ENCODE assay signal across 9 mouse cellular contexts in the genomic region with DNA sequence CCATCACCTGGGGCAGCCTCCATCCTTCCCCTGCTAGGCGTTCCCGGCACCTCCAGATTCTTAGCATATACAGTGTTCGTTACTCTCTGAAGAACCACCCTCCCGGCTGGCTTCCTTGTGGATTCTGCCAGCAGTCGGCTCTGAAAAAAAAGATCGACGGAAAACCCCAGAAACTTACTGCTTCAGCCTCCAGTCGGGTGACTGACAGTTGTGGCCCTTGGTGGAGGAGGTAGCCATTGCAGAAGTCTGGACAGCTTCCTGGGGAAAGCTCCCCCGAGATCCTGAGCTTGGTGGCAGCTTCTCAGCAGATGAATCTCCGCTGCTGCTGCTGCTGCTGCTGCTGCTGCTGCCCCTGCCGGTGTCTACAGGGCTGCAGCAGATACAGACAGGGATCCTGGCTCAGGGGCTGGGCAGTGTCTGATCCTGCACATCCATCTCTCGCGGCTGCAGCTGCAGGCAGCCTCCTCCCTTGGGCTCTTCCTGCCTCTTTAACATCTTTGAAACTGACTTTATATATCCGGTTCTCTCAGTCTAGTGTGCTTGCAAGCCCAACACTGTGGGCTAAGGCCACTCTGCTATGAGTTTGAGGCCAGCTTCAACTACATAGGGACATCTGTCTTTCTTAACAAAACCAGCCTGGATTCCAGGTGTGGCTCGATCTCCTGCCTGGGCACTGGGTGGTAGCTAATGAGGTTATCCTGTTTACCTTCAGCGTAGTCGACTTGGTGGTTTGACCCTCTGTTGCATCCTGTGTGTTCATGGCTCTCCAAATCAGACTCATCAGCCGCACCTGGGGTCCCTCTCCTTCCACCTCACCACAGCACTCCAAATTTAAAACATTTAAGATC. TPM values are rescaled to one million over a fixed set of nuclear protein-coding genes. Genes with fewer than 3 reads are reported as not detected.
DNase-seq lines count a peak whose midpoint lies in the region; ATAC-seq lines count a peak whose summit lies in the region.
"Had no signal": no experiment of that assay in that cellular context is flagged by ENCODE, and none has a peak within 500 bp of the region (broad histone marks: within the 10 kb centered on the region; RNA-seq: fewer than 3 reads in every experiment).

No protein-coding gene starts in this region.

- H3K9me3 ChIP-seq in hindbrain, embryonic 10.5 days: no peaks in the 10 kb centered on the region
- no peaks in the 10 kb centered on the region for H3K9me3 ChIP-seq in midbrain, embryonic 13.5 days

- peak overlapping the region; percentile 32 for H3K4me3 ChIP-seq in hindbrain, embryonic 10.5 days
- no peak overlapping the region for H3K4me3 ChIP-seq in midbrain, embryonic 13.5 days (replicated peaks)
- H3K4me3 ChIP-seq: erythroblast, embryonic 14.5 days had no signal

- H3K4me1 ChIP-seq in hindbrain, embryonic 10.5 days (replicated peaks): peaks cover 29% of the 10 kb centered on the region
- H3K4me1 ChIP-seq in midbrain, embryonic 13.5 days (replicated peaks): peaks cover 29% of the 10 kb centered on the region

- peak; percentile 87 for DNase-seq in heart, adult 11 months
- no peak for DNase-seq in heart, postnatal 14 days
- no peak for DNase-seq in hindbrain, embryonic 10.5 days (ENCODE audit: low spot score)
- no peak for DNase-seq in cerebellum, postnatal 36 days
- no peak for DNase-seq in cerebellum, adult 18-20 months
- no peak for DNase-seq in layer of hippocampus, postnatal 25 days (ENCODE audit: extremely low spot score in 1 of 2, low spot score in 1 of 2)

- no peak overlapping the region for H3K27ac ChIP-seq in hindbrain, embryonic 10.5 days
- 0 out of 2 replicates have a peak overlapping the region, but pooled peaks have one; percentile 44 for H3K27ac ChIP-seq in midbrain, embryonic 13.5 days

- peak overlapping the region; percentile 19 for H3K4me2 ChIP-seq in midbrain, embryonic 13.5 days (replicated peaks)

- WGBS in hindbrain, embryonic 10.5 days: 23% methylated on average over 18 of the region's 18 CpGs
- WGBS in midbrain, embryonic 13.5 days: 26% methylated on average over 18 of the region's 18 CpGs

- H3K9ac ChIP-seq in midbrain, embryonic 13.5 days (replicated peaks): peak overlapping the region; percentile 44; the same call in 1 of the 2 replicates

- intact Hi-C loops in heart, postnatal 14 days (cut with DNase I): loop anchor here (10.0 kb wide), 1 partner anchor 476 kb away; the partner anchor contains the start of genes Agpat1 and Rnf5

- peak; percentile 59 for ATAC-seq in CD4-positive, CD25-positive, alpha-beta regulatory T cell, adult 4 months
- peak; percentile 62; the same call in 1 of the 2 replicates for ATAC-seq in midbrain, embryonic 13.5 days

- H3K36me3 ChIP-seq in hindbrain, embryonic 10.5 days: peaks cover 7% of the 10 kb centered on the region; the same call in 1 of the 2 replicates
- H3K36me3 ChIP-seq in midbrain, embryonic 13.5 days: 0 out of 2 replicates have a peak, but pooled peaks cover 3% of the 10 kb centered on the region

- H3K27me3 ChIP-seq in hindbrain, embryonic 10.5 days (ENCODE audit: insufficient read depth, poor library complexity, severe bottlenecking): peaks cover 17% of the 10 kb centered on the region
- H3K27me3 ChIP-seq in midbrain, embryonic 13.5 days: peaks cover 18% of the 10 kb centered on the region

RNA-seq across cellular contexts. Expression of gene Brd2, which starts 6.7 kb away (rescaled TPM):
- 10 to 100 TPM; 93.2 to 99.4 TPM for total RNA-seq in heart, postnatal 14 days (2021)
- polyA plus RNA-seq in CD4-positive, CD25-positive, alpha-beta regulatory T cell, adult 4 months (2017; shearing (Covaris generic)): 100 to 1,000 TPM; 108 to 154 TPM
- polyA plus RNA-seq in hindbrain, embryonic 10.5 days (2016; fragmentation: Nextera tagmentation; extraction: Ambion mirVana): 131 and 135 TPM in 2 replicates
- 128 and 147 TPM in 2 replicates for polyA plus RNA-seq in midbrain, embryonic 13.5 days (2015; fragmentation: Nextera tagmentation; extraction: Ambion mirVana)
- total RNA-seq in layer of hippocampus, postnatal 25 days (2021): 100 to 1,000 TPM; 196 to 216 TPM

RNA-seq across cellular contexts. Expression of gene H2-DMa, which starts 9.8 kb away (rescaled TPM):
- total RNA-seq in heart, postnatal 14 days (2021): 1 to 10 TPM; 3.5 to 4.0 TPM
- polyA plus RNA-seq in CD4-positive, CD25-positive, alpha-beta regulatory T cell, adult 4 months (2017; shearing (Covaris generic)): 100 to 1,000 TPM; 144 to 205 TPM
- polyA plus RNA-seq in hindbrain, embryonic 10.5 days (2016; fragmentation: Nextera tagmentation; extraction: Ambion mirVana): 5.8 and 7.7 TPM in 2 replicates
- polyA plus RNA-seq in midbrain, embryonic 13.5 days (2015; fragmentation: Nextera tagmentation; extraction: Ambion mirVana): 13.1 and 15.3 TPM in 2 replicates
- total RNA-seq in layer of hippocampus, postnatal 25 days (2021): 10 to 100 TPM; 32.3 to 35.1 TPM

RNA-seq across cellular contexts. Expression of gene H2-DMb2, which starts 13.9 kb away (rescaled TPM):
- 1 to 10 TPM in 1 of 2 experiments, under 1 TPM in 1; 0.96 to 1.6 TPM for total RNA-seq in heart, postnatal 14 days (2021)
- 10 to 100 TPM in 1 of 2 experiments, 1 to 10 TPM in 1; 3.7 to 27.1 TPM for polyA plus RNA-seq in CD4-positive, CD25-positive, alpha-beta regulatory T cell, adult 4 months (2017; shearing (Covaris generic))
- 0.11 and 0.24 TPM in 2 replicates for polyA plus RNA-seq in hindbrain, embryonic 10.5 days (2016; fragmentation: Nextera tagmentation; extraction: Ambion mirVana)
- 0.14 and 0.32 TPM in 2 replicates for polyA plus RNA-seq in midbrain, embryonic 13.5 days (2015; fragmentation: Nextera tagmentation; extraction: Ambion mirVana)
- total RNA-seq in layer of hippocampus, postnatal 25 days (2021): under 1 TPM; 0.69 to 0.94 TPM
- polyA plus RNA-seq: erythroblast, embryonic 14.5 days had no signal

RNA-seq across cellular contexts. Expression of gene H2-DMb1, which starts 23.7 kb away (rescaled TPM):
- total RNA-seq in heart, postnatal 14 days (2021): 1 to 10 TPM; 1.4 to 1.8 TPM
- 1 to 10 TPM; 3.4 to 6.2 TPM for polyA plus RNA-seq in CD4-positive, CD25-positive, alpha-beta regulatory T cell, adult 4 months (2017; shearing (Covaris generic))
- 0.30 and 0.98 TPM in 2 replicates for polyA plus RNA-seq in hindbrain, embryonic 10.5 days (2016; fragmentation: Nextera tagmentation; extraction: Ambion mirVana)
- polyA plus RNA-seq in midbrain, embryonic 13.5 days (2015; fragmentation: Nextera tagmentation; extraction: Ambion mirVana): 0.43 TPM in 1 of 2 replicates, not detected in the other
- total RNA-seq in layer of hippocampus, postnatal 25 days (2021): 1 to 10 TPM; 1.8 to 3.4 TPM
- polyA plus RNA-seq: erythroblast, embryonic 14.5 days had no signal

RNA-seq across cellular contexts. Expression of gene H2-Oa, which starts 37.0 kb away (rescaled TPM):
- under 1 TPM; 0.33 to 0.54 TPM for total RNA-seq in heart, postnatal 14 days (2021)
- polyA plus RNA-seq in CD4-positive, CD25-positive, alpha-beta regulatory T cell, adult 4 months (2017; shearing (Covaris generic)): 10 to 100 TPM; 56.0 to 68.2 TPM
- 0.80 and 0.82 TPM in 2 replicates for polyA plus RNA-seq in hindbrain, embryonic 10.5 days (2016; fragmentation: Nextera tagmentation; extraction: Ambion mirVana)
- polyA plus RNA-seq in midbrain, embryonic 13.5 days (2015; fragmentation: Nextera tagmentation; extraction: Ambion mirVana): not detected in 2 replicates
- under 1 TPM; 0.42 to 0.45 TPM for total RNA-seq in layer of hippocampus, postnatal 25 days (2021)
